Comparison of ENCODE assay signal across 8 mouse cellular contexts in the genomic region with DNA sequence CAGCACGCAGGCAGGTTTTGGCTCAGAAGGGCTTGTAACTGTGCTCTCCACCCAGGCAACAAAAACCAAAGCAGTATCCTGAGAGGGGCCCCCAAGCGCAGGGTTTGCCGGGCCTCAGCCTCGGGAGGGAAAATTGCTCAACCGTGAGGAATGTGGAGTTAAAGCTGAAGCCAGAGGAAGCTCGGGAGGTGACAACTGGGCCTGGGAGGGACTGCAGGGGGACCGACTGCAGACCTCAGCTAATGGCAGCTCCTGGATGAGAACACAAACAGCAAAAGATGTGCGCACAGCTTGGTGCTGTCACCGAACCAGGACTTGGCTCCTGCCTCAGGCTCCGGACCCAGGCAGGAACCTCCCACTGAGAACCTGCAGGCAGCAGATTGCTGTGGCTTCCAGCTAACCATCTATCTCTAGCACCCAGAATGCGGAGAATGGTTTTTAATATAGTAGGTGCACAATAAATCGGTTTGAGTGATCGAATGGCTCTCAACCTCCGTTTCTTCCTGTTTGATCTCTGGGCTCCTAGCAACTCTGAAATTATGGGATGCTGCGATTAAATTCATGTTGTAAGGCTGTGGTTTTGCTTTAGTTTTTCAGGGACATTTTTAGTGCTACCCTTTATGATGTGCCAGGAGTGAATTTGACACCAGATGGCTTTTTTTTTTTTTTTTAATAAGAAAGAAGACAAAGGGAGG. TPM values are rescaled to one million over a fixed set of nuclear protein-coding genes. Genes with fewer than 3 reads are reported as not detected.
A peak's percentile ranks its signal among the peaks of the same experiment; 100 is the strongest.
DNase-seq lines count a peak whose midpoint lies in the region; ATAC-seq and TF ChIP-seq lines count a peak whose summit lies in the region.

No protein-coding gene starts in this region.

- H3K36me3 ChIP-seq in forebrain, embryonic 15.5 days: no peaks in the 10 kb centered on the region
- H3K36me3 ChIP-seq in hindbrain, embryonic 12.5 days: no peaks in the 10 kb centered on the region
- H3K36me3 ChIP-seq in myocyte (ENCODE audit: control insufficient read depth, insufficient read depth): no peaks in the 10 kb centered on the region

- H3K9me3 ChIP-seq in forebrain, embryonic 15.5 days: no peaks in the 10 kb centered on the region
- no peaks in the 10 kb centered on the region for H3K9me3 ChIP-seq in hindbrain, embryonic 12.5 days (replicated peaks)

- no peak overlapping the region for H3ac ChIP-seq in myocyte (ENCODE audit: control insufficient read depth, insufficient read length)

- no peak overlapping the region for H3K9ac ChIP-seq in forebrain, embryonic 15.5 days (replicated peaks)
- H3K9ac ChIP-seq in hindbrain, embryonic 12.5 days: no peak overlapping the region

- H3K79me2 ChIP-seq in myocyte (ENCODE audit: control insufficient read depth, insufficient read depth): no peaks in the 10 kb centered on the region

- peak overlapping the region; percentile 4; the same call in 1 of the 2 replicates for H3K4me2 ChIP-seq in forebrain, embryonic 15.5 days (replicated peaks)
- H3K4me2 ChIP-seq in hindbrain, embryonic 12.5 days (replicated peaks): peak overlapping the region; percentile 6; the same call in 1 of the 2 replicates
- peak overlapping the region; percentile 69 for H3K4me2 ChIP-seq in myocyte (ENCODE audit: low read depth)

- peak; percentile 53 for ATAC-seq in frontal cortex, adult (ENCODE audit: low TSS enrichment)
- peak; percentile 32 for ATAC-seq in forebrain, embryonic 15.5 days (replicated peaks)
- no peak for ATAC-seq in hindbrain, embryonic 12.5 days (ENCODE audit: low FRiP score)

- no peak overlapping the region for H3K4me3 ChIP-seq in forebrain, embryonic 15.5 days
- no peak overlapping the region for H3K4me3 ChIP-seq in hindbrain, embryonic 12.5 days
- H3K4me3 ChIP-seq in myocyte: no peak overlapping the region

- DNase-seq in frontal cortex, postnatal 25 days (ENCODE audit: low spot score in 2 of 2): no peak
- peak; percentile 88 for DNase-seq in cerebellum, adult 11-12 months
- DNase-seq in left cerebral cortex, postnatal 25 days (ENCODE audit: low spot score in 2 of 2): peak; percentile 55 to 68
- DNase-seq in thymus, postnatal 25 days: no peak

- H3K4me1 ChIP-seq in forebrain, embryonic 15.5 days: peaks cover 26% of the 10 kb centered on the region
- H3K4me1 ChIP-seq in hindbrain, embryonic 12.5 days: peaks cover 19% of the 10 kb centered on the region

- peak overlapping the region; percentile 90 for H3K27ac ChIP-seq in forebrain, embryonic 15.5 days (replicated peaks)
- H3K27ac ChIP-seq in hindbrain, embryonic 12.5 days: 0 out of 2 replicates have a peak overlapping the region, but pooled peaks have one; percentile 8

- intact Hi-C loops in left cerebral cortex, postnatal 25 days (cut with DNase I): no loop called here

- H3K27me3 ChIP-seq in forebrain, embryonic 15.5 days: no peaks in the 10 kb centered on the region
- H3K27me3 ChIP-seq in hindbrain, embryonic 12.5 days: peaks cover 64% of the 10 kb centered on the region
- no peaks in the 10 kb centered on the region for H3K27me3 ChIP-seq in myocyte (ENCODE audit: control insufficient read depth, insufficient read depth, insufficient read length)

- WGBS in forebrain, embryonic 15.5 days: 22% methylated on average over 15 of the region's 15 CpGs
- 27% methylated on average over 15 of the region's 15 CpGs for WGBS in hindbrain, embryonic 12.5 days

- TF ChIP-seq POLR2A in myocyte (IDR thresholded peaks at IDR 0.05; ENCODE audit: insufficient read length, low read depth): no peak

TF ChIP-seq in myocyte, 11 proteins besides CTCF, POLR2A, EP300 and RAD21:
- TF ChIP-seq REST (IDR thresholded peaks at IDR 0.05; ENCODE audit: insufficient read depth, insufficient read length) (no peak), MAX (IDR thresholded peaks at IDR 0.05; ENCODE audit: low read depth) (no peak), USF1 (IDR thresholded peaks at IDR 0.05; ENCODE audit: low read depth) (no peak), TCF12 (IDR thresholded peaks at IDR 0.05; ENCODE audit: insufficient read depth, poor library complexity, severe bottlenecking) (no peak), MYOG (IDR thresholded peaks at IDR 0.05; ENCODE audit: control insufficient read depth in 1 of 3, insufficient read depth in 1 of 3, insufficient read length in 2 of 3, low read depth in 2 of 3) (no peak), CEBPB (IDR thresholded peaks at IDR 0.05; ENCODE audit: insufficient read depth, poor library complexity, severe bottlenecking) (peak; percentile 70)

RNA-seq across cellular contexts. Expression of a gene that starts 16.1 kb away (rescaled TPM):
- 26.0 and 26.9 TPM in 2 replicates for polyA plus RNA-seq in forebrain, embryonic 15.5 days (2015; fragmentation: Nextera tagmentation; extraction: Ambion mirVana)
- polyA plus RNA-seq in hindbrain, embryonic 12.5 days (2016; fragmentation: Nextera tagmentation; extraction: Ambion mirVana): 50.5 and 51.1 TPM in 2 replicates
- total RNA-seq in left cerebral cortex, postnatal 25 days (2021): 10 to 100 TPM; 69.2 to 80.7 TPM
- polyA plus RNA-seq in myocyte (2012; fragmentation: generic; extraction: Trizol): 65.0 TPM

RNA-seq across cellular contexts. Expression of a gene that starts 38.1 kb away (rescaled TPM):
- 0.26 and 0.45 TPM in 2 replicates for polyA plus RNA-seq in forebrain, embryonic 15.5 days (2015; fragmentation: Nextera tagmentation; extraction: Ambion mirVana)
- polyA plus RNA-seq in hindbrain, embryonic 12.5 days (2016; fragmentation: Nextera tagmentation; extraction: Ambion mirVana): 1.6 and 2.1 TPM in 2 replicates
- total RNA-seq in left cerebral cortex, postnatal 25 days (2021): under 1 TPM in 1 of 2 experiments, not detected in 1; 0.25 TPM
- polyA plus RNA-seq in myocyte (2012; fragmentation: generic; extraction: Trizol): 33.3 TPM

Comparison
In these comparisons a context has a peak if more than half of its experiments do, and no peak if none do; other contexts are left out.
1. DNase-seq: peak in cerebellum, adult 11-12 months (single experiment) and left cerebral cortex, postnatal 25 days (2 of 2); none in frontal cortex, postnatal 25 days (0 of 2) and thymus, postnatal 25 days (single experiment).
2. H3K4me2 ChIP-seq: peak in every context shown above with its lines; median percentile 69 in myocyte; 6 in hindbrain, embryonic 12.5 days; 4 in forebrain, embryonic 15.5 days.
3. RNA of a gene that starts 38.1 kb away (polyA plus RNA-seq): 33.3 TPM in myocyte (single experiment); 1.6 to 2.1 TPM in hindbrain, embryonic 12.5 days and 0.26 to 0.45 TPM in forebrain, embryonic 15.5 days; every median in the first group is over 10 times any median in the second.